Mouse (Mus musculus) lung, postnatal 14 days (tissue): ENCODE data around the gene Pigf.

Source experiments
- DNase-seq: peaks from one replicate; pipeline ENCODE4 v3.0.0; 2021

The Pigf gene

DNA sequence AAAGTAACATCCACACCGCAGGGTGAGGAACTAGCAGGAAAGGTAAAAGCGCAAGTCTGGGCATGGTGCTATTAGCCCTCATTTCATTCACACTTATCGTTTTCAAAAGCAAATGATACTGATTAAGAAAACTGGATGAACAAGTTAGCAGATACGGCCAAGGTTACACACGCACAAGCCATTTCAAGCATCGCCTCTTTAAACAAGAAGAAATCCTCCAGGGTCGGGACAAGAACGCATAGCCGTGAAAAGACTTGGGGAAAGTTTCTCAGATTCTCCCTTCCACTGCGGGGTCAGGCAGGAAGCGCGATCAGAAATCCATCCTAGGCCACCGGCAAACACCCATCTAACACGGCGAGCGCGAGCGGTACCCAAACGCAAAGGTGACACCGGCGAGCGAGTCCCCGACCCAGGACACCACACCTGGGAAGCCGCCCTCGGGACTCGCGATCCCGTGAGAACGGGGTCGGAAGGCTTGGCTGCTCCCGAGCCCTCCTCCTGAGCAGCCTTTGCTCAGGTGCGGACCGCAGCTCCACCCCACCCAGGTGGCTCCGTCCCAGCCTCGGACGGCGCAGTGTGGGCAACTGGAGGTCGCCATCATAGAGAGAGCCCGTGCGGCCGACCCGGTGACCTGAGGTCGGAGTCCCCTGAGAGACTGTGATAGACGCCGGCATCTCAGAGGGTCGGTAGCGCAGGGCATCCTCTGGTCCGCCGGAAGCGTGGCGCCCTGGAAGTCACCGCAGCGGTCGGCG is 539 bp downstream of the Pigf start:
- peak; percentile 4 for DNase-seq

DNA sequence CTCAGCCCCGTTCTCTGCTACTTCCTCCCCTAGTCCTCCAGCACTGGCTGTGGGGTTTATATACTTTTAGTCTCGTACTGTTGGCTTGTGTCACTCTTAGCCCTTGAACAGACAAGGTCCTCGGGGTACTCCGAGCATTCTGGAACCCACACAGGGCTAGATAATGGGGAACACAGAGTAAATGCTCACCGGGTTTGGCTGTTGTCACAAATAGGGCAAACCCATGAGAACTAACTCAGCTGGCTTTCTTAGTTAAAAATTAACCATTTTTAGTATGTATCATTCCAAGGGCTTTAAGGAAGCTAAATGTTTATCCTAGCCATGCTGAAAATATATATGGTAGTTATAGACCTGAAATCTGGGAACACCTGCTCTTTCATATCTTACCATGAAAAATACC is 5.5 kb downstream of the Pigf start:
- no peak for DNase-seq

DNA sequence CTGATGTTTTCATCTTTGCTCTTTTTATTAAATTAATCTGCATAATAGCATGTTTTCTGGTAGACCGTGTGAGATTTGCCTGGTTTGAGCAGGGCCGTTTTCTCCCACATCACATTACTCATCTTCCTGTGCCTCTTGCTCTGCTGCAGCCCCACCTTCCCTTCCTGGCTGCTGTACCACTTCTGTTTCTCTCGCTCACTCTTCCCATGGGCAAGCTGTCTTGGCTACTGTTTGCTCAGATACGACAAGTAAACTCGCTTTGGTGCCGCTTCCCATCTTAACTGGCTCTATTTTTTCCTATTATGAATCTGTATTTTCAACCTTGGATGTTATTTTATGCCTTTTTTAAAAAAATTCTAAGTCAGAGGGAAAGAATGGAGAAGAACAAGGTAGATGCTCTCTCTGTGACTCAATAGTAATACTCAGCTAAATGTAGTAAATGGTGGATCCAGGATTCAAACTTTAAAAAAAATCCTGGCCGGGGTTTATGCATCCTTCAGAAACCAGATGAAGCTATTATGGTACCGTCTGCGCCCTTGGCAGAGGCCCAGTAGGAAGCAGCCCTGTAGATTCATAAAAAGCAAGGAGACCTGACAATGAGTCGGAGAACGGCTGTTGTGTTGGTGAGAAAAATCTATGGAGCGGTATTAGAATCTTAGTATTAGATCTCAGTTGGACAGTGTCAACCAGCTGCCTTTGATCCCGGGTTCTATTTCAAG is 13.7 kb downstream of the Pigf start:
- DNase-seq: no peak

DNA sequence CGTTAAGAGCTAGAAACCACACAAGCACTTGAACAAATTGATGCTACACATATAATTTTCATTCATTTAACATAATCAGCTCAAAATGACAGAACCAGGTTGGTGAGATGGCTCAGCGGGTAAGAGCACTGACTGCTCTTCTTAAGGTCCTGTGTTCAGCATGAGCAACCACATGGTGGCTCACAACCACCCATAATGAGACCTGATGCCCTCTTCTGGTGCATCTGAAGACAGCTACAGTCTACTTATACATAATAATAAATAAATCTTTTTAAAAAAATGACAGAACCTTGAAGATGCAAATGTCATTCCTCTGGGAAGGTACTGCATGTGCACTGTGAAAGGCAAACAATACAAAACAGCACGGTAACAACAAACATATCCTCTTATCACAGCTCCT is 16.3 kb downstream of the Pigf start:
- no peak for DNase-seq

DNA sequence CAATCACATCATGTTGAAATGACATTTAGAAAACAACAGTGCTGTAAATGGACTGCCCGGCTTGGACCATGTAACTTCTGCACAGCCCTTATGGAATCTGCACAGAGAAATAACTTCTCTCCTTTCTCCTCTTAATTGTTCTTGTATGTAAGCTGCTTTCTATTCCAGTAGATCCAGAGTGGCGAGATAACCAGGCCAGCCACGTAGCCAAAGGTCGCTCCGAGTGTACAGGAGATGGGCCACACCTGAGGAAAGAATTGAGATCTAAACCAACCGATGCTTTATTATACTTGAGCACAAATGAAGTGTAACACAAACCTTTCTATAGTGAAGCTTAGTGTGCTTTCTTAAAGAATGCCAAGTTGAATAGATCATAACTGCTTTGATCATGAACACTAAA is 27.9 kb downstream of the Pigf start:
- no peak for DNase-seq

DNA sequence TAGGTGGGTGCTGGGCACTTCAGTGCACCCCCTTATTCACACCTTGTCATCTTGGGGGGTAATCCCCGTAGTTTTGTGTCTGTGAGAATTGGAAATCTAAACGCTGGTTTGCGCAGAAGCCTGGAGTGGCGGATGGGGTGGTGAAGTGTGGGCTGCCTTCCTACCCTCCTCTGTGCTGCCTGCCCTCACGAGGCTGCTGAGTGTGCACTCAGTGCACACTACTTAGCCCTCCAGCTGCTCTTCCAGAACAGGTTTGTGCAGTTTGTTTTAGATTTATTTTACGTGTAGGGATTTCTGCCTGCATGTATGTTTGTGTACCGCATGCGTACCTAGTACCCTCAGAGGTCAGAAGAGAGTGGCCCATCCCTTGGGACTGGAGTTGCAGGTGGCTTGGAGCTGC is 33.9 kb downstream of the Pigf start:
- no peak for DNase-seq

DNA sequence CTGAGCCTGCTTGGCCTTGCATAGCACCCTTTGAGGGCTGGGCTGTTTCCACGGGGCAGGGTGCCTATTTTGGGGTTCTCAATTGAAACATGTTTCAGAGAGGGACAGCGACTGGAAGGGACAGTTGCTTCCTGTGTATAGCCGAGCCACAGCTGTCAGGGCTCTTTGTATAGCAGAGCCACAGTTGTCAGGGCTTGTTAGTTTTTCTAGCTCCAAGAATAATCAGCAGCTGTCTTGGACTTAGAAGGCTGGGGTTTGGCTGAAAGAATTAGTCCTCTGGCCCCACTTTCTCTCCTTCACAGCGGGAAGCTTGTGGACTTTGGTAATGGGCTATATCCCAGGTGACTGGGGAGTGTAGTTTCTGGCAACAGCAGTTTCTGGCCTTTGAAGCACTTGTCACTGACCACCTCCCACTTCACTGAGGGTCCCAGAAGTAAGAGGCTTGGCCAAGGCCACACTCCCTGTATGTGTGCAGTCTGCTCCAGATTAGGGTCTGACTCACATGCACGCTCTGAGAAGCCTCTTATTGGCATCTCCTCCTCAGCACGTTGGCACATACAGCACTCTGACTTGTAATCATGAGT is 36.5 kb downstream of the Pigf start:
- no peak for DNase-seq

DNA sequence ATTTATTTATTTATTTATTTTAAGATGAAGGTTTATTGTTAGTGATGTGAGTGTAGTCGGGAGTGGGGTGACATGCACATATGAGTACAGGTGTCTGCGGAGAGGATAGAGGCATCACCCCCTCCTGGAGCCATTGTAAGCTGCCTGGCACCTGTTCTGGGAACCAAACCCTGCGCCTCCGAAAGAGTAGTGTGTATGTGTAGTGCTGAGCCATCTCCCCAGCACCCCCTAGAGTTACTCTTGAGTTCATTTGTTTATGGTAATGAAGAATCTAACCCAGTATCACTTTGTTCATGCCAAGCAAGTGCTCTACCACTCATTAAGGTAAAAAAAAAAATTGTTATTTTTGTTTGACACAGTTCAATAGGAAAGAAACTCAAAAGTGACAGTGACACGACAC is 37.0 kb downstream of the Pigf start:
- no peak for DNase-seq

DNA sequence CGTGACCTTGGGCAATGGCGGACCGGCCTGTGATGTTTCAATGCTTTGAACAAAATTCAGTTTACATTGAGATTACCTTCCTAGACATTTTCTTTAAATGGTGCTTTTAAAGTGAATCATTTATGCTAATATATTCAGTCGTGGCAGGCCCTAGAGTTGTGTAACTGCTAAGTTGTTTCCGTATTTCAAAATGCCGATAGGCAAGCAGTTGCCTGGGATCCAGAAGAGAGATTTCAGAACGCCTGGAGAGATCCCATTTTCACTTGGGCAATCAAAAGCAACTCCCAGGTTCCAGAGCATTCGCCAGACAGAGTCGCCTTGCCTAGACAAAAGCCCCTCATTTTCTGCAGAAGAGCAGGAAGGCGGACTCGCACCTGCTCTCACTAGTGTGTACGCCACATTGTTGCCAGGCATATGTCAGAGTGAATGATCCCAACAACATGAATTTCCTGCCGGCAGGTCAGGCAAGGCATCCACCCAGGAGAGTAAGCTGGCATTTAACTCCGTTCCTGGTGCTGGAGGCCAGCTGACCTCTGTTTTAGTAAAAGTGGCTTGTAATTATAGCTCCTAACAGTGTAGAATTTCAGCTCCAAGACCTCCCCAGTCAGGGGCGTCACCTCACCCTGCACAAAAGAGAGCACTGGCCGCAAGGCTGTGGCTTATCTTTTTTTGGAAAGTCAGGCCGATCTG is 38.6 kb downstream of the Pigf start:
- no peak for DNase-seq

DNA sequence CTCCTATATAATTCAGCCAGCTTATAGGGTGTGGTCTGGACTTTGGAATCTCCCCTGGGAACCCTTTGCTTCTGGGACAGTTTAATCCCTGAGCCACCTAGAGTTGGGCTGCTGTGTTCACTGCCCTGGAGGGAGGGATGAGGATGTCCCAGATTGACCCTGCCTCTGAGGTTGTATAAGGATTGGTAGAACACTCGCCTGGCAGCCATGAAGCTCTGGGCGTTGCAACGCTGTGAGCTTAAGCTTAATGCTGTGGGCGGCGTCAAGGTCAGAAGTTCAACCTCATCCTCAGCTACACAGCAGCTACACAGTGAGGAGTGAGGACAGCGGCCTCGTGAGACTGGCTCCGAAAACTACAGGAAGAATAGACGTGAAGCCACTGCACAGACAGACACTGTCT is 42.7 kb downstream of the Pigf start:
- no peak for DNase-seq

DNA sequence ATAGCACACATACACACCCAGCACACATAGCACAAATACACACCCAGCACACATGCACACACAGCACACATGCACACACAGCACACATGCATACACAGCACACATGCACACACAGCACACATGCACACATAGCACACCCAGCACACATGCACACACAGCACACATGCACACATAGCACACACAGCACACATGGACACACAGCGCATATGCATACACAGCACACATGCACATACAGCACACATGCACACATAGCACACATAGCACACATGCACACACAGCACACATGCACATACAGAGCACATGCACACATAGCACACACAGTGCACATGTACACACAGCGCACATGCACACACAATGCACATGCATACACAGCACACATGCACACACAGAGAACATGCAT is 43.5 kb downstream of the Pigf start:
- DNase-seq: no peak

DNA sequence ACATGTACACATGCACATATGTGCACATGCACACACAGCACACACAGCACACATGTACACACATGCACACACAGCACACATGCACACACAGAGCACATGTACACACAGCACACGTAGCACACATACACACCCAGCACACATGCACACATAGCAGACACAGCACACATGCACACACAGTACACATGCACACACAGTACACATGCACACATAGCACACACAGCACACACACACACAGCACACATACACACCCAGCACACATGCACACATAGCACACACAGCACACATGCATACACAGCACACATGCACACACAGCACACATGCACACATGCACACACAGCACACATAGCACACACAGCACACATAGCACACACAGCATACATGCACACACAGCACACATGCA is 44.0 kb downstream of the Pigf start:
- DNase-seq: no peak

DNA sequence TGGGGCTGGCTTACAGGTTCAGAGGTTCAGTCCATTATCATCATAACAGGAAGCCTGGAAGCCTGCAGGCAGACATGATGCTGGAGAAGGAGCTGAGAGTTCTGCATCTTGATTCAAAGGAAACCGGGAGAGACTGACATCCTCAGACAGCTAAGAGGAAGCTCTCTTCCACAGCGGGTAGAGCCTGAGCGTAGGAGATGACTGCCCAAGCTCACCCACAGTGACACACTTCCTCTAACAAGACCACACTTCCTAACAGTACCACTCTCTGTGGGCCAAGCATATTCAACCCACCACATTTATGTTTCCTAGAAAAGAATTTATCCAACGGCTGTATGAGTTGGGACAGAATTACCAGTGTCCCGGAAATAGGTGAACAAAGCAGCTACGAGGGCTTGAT is 46.7 kb downstream of the Pigf start:
- no peak for DNase-seq

DNA sequence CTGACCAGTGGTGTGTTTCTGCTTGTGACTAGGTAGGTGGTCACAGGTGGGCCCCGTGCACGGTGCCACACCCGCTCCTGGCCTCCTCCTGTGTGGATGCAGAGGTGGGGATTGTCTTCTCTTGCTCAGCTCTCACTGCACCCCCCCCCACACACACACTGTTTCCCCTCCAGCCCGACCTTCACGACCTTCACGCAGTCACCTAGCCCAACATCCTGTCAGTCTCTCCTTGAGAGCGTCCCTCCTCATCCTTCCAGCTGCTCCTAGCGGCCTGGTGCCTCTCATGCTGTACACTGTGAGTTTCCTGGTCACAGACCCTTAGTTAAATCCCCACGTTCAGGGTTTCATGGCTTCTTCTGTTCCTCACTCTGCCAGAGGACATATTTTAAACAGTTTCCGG is 48.8 kb downstream of the Pigf start:
- no peak for DNase-seq

DNA sequence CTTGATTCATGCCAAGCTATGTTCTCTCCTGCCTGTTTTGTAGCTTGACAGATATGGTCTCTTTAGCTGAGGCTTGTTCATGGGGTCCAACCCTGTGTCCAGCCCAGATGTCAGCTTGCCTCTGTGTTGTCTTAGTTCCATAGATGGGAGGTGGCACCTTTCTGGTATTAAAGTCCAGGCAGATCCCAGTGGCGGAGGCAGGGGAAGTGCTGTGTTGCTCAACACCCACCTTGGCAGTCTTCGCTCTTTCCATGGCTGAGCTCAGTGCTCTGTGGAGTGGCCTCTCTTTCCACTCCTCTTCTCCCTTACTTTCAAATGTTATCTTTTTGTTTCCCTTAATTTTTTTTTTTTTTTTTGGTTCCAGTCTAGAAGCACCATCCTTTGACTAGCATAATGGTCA is 52.1 kb downstream of the Pigf start:
- DNase-seq: no peak

DNA sequence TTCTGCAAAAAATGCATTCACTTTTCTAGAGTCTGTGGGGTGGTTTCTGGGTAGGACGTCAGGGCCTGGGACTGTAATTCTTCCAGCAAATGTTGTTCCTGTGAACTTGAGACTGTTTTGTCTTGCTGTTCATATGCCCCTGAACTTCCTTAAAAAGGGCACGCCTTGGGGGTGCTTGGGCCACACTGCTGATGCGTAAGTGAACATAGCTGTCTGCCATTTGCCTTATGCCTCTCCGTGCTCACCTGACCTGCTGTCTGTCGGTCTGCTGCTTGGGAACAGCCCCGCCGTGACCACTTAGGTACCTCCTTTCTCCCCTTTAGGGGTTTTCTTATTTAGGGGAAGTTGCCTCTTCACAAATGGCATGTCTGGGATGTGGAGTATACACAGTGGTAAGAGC is 53.3 kb downstream of the Pigf start:
- no peak for DNase-seq

DNA sequence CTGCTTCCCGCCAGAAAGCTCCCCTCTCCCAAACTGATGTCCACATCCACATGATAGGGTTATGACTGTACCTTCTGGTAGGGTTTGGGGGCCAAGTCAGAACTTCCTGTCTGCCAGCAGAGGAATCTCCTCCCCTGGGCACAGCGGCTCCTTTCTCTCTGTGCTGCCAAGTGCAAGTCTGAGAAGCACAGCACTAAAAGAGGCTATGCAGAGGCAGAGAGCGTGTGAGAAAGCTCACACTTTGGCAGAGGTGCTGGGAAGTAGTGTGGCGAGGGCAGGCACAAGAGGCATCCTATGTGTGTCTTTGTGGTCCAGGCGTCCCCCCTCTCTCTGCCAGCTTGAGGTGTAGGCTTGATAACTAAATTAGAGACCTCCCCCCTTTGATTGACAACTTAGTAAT is 54.2 kb downstream of the Pigf start:
- no peak for DNase-seq

DNA sequence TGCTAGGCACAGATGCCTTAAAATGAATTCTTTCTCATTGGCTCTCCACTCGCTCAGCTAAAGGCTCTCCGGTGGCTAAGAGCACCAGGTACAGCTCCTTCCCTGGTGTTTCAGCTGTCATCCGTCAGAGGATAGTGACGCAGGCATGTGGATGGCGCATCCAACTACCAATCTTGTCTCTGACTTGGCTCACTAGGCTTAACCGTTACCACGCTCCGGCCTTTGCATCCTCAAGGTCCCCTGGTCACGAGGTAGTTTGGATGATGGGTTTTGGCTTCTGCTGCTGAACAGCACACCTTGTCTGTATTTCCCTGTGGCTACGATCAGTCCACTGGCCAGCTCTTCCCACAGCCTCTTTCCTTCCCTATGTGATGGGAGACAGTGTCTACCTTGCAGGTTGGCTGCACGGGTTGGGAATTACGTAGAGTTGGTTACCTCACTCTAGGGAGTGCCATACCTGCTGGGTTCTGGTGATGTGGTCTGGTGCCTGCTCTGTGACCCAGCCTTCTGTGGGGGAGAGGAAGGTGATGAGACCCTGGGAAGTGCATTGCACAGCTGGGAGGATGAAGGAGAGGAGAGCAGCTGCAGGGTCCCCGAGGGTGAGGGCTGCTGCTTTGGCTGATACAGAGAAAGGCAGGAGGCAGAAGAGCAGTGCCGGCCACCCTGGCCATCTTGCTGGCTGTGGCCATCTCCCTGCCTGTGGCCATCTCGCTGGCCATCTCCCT is 55.0 kb downstream of the Pigf start:
- no peak for DNase-seq

DNA sequence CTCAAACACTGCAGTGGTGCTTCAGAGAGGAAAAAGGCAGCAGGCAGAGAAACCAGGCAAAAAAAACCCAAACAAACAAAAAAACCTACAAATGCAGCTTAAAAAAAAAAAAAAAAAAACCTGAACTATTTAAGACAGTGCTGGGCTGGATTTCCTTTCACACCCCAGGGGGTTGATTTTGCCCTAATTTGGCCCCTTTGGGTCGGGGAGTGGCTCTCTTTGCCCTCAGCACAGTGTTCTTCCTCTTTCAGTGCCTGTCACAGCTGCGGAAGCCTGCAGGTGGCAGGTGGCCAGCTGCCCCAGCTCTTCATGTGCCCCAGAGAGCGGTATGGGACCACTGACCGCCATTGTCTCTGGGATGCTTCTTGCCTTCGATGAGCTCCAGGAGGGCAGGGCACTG is 55.6 kb downstream of the Pigf start:
- DNase-seq: no peak

DNA sequence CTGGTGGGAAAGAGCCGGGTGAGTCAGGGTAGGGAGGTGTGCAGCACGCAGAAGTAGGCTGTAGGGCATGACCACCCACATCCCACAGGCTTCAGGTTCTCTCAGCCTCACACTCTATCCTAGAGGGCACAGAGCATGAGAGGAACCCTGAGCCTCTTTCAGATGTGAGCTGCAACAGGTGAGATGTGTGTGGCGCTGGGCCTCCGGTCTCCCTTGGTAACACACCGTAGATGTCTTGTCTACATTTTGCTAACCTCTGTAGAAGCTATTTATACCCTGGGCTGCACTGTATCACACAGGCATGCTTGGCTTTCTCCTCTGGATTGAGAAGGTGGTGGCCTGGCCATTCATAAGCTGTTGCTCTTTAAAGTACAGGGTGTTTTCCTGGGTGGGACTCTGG is 56.6 kb downstream of the Pigf start:
- no peak for DNase-seq

DNA sequence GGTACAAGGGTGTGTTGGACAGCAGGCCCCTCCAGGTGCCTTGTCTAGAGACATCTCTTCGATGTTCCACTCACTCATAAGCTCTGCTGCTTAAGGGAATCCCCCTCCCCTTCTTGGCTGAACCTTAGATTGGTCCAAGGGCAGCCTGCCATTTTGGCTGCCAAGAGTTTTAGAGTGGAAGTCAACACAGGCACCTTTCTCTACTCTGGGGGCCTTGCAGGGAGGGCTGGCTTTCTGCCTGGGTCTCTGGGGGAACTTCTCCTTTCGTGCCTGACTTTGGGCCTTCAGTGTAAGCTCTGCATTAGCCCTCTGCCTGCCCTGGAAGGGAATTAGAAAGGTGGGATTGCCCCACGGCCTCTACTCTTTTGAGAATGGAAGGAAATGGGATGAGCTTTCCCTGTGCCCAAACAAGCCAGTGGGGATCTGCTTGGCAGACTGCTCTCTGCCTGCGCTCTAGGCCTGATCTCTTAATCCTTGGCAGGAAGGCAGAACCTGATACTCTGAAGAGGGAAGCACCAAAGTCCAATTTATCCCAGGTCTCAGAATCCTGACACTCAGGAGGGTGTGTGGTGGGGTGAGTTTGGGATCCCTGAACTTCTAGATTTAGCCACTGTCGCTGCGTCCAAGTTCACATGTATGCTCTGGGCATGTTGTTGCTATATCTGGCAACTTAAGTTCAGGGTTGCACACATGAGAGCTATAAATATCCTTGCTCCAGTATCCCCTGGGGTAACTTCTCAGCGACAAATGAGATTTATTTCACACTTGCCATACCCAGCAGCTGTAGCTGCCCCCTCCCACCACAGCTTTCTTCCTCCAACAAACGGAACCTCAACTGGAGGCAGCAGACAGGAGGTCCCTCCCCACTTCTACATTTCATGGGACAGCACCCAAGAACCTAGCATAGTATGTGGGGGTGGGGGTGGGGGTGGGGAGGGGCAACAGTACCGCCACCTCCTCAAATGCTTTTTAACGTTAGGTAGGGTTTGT is 57.4 kb downstream of the Pigf start:
- DNase-seq: no peak

DNA sequence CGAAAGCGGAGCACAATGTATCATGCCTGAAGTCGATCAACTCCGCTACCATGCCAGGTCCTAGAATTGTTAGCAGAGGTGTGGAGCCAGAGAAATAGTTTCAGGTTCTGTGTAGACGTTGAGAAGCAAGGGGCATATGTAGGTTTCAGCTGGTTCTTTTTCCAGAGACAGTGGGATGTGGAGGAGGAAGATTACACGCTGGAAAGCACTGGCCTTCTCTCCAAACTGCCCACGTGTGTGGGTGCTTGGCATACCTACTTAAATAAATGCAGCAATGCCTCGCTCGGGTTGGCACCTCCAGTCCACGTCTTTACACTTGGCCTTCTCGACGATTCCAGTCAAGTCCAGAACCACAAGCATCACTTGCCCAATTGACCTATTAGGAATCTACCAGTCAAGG is 58.2 kb downstream of the Pigf start:
- no peak for DNase-seq
